Mouse (Mus musculus): ENCODE results near the gene Tmem127. TPM values are rescaled to one million over a fixed set of nuclear protein-coding genes. Genes with fewer than 3 reads are reported as not detected.

The Tmem127 gene
- 10 to 100 TPM in 1 of 2 experiments, 1 to 10 TPM in 1; 7.5 to 36.2 TPM for polyA plus RNA-seq (2012; fragmentation: generic; extraction: Trizol)

GRCm38 (mm10) chr2:127247592-127248333, at the start of gene Tmem127, which contains the start of gene Ciao1:
Tmem127 (plus strand) TSS chr2:127247908.
Ciao1 (minus strand) TSS chr2:127247816.

GRCm38 (mm10) chr2:127207547-127208451, 39.9 kb upstream of the Tmem127 start, which contains the start of the genes 1810024B03Rik and Snrnp200:
1810024B03Rik (minus strand) TSS chr2:127208280.
Snrnp200 (plus strand) TSS chr2:127208386.

GRCm38 (mm10) chr2:127269491-127270299, 22.0 kb downstream of the Tmem127 start, which contains the start of gene Stard7:
Stard7 (plus strand) TSS chr2:127270218.

Other genes with a start within 250 kb of the Tmem127 start
- gene Ap4e1, start 239.2 kb upstream of the Tmem127 start, polyA plus RNA-seq (2012; fragmentation: generic; extraction: Trizol) = 1 to 10 TPM in 1 of 2 experiments, under 1 TPM in 1; 0.09 to 1.3 TPM
- gene Blvra, start 177.2 kb upstream of the Tmem127 start, polyA plus RNA-seq (2012; fragmentation: generic; extraction: Trizol) = 10 to 100 TPM; 18.3 to 31.4 TPM
- 10 to 100 TPM in 1 of 2 experiments, 1 to 10 TPM in 1; 9.4 to 24.3 TPM for gene Ncaph, start 114.0 kb upstream of the Tmem127 start, polyA plus RNA-seq (2012; fragmentation: generic; extraction: Trizol)
- gene Itpripl1, start 104.5 kb upstream of the Tmem127 start, polyA plus RNA-seq (2012; fragmentation: generic; extraction: Trizol) = 1 to 10 TPM; 1.1 to 1.2 TPM
- gene 1810024B03Rik, start 39.6 kb upstream of the Tmem127 start, polyA plus RNA-seq (2012; fragmentation: generic; extraction: Trizol) = 1 to 10 TPM in 1 of 2 experiments, under 1 TPM in 1; 0.53 to 1.9 TPM
- gene Snrnp200, start 39.5 kb upstream of the Tmem127 start, polyA plus RNA-seq (2012; fragmentation: generic; extraction: Trizol) = 10 to 100 TPM; 15.7 to 46.6 TPM
- gene Ciao1, start 92 bp upstream of the Tmem127 start, polyA plus RNA-seq (2012; fragmentation: generic; extraction: Trizol) = 10 to 100 TPM; 23.8 to 42.1 TPM
- gene Stard7, start 22.3 kb downstream of the Tmem127 start, polyA plus RNA-seq (2012; fragmentation: generic; extraction: Trizol) = 10 to 100 TPM in 1 of 2 experiments, 1 to 10 TPM in 1; 6.1 to 17.6 TPM
- gene Dusp2, start 88.3 kb downstream of the Tmem127 start, polyA plus RNA-seq (2012; fragmentation: generic; extraction: Trizol) = 1 to 10 TPM; 3.2 to 7.4 TPM
- gene Astl, start 90.7 kb downstream of the Tmem127 start, polyA plus RNA-seq (2012; fragmentation: generic; extraction: Trizol) = under 1 TPM in 1 of 2 experiments, not detected in 1; 0.01 TPM
- under 1 TPM in 1 of 2 experiments, not detected in 1; 0.01 TPM for gene Adra2b, start 115.3 kb downstream of the Tmem127 start, polyA plus RNA-seq (2012; fragmentation: generic; extraction: Trizol)
- under 1 TPM in 1 of 2 experiments, not detected in 1; 0.02 TPM for gene Gpat2, start 177.3 kb downstream of the Tmem127 start, polyA plus RNA-seq (2012; fragmentation: generic; extraction: Trizol)
- under 1 TPM; 0.57 to 0.73 TPM for gene Fahd2a, start 196.7 kb downstream of the Tmem127 start, polyA plus RNA-seq (2012; fragmentation: generic; extraction: Trizol)